Comparison of ENCODE assay signal across 25 mouse cellular contexts in genomic region chr2:125061451-125061850, GRCm38 (mm10).
"Had no signal": no experiment of that assay in that cellular context is flagged by ENCODE, and none has a peak within 500 bp of the region (broad histone marks: within the 10 kb centered on the region; RNA-seq: fewer than 3 reads in every experiment).

No protein-coding gene starts in this region.

- H3K27ac ChIP-seq: heart, adult 2 months; heart, embryonic 13.5 days; heart, embryonic 15.5 days; hindbrain, embryonic 13.5 days; hindbrain, embryonic 15.5 days; hindbrain, postnatal 0 days; kidney, embryonic 15.5 days; kidney, postnatal 0 days; limb, embryonic 13.5 days; limb, embryonic 15.5 days had no signal

- H3K9me3 ChIP-seq: heart, embryonic 13.5 days; heart, embryonic 15.5 days; hindbrain, embryonic 13.5 days; hindbrain, embryonic 15.5 days; kidney, embryonic 15.5 days; limb, embryonic 13.5 days; limb, embryonic 15.5 days had no signal

- H3K4me3 ChIP-seq: heart, adult 2 months; heart, embryonic 13.5 days; heart, embryonic 15.5 days; hindbrain, embryonic 13.5 days; hindbrain, embryonic 15.5 days; kidney, embryonic 15.5 days; limb, embryonic 13.5 days; limb, embryonic 15.5 days had no signal

- H3K27me3 ChIP-seq: heart, embryonic 13.5 days; heart, embryonic 15.5 days; hindbrain, embryonic 13.5 days; hindbrain, embryonic 15.5 days; kidney, embryonic 15.5 days; limb, embryonic 13.5 days; limb, embryonic 15.5 days had no signal

- H3K4me2 ChIP-seq: heart, embryonic 11.5 days; heart, embryonic 13.5 days; heart, embryonic 15.5 days; hindbrain, embryonic 13.5 days; hindbrain, embryonic 15.5 days; kidney, embryonic 15.5 days; limb, embryonic 13.5 days; limb, embryonic 15.5 days had no signal

- H3K9ac ChIP-seq: heart, embryonic 13.5 days; heart, embryonic 15.5 days; hindbrain, embryonic 13.5 days; hindbrain, embryonic 15.5 days; kidney, embryonic 15.5 days; limb, embryonic 13.5 days; limb, embryonic 15.5 days had no signal

- H3K4me1 ChIP-seq: heart, embryonic 15.5 days; hindbrain, embryonic 15.5 days; kidney, embryonic 15.5 days; limb, embryonic 13.5 days; limb, embryonic 15.5 days had no signal

- ATAC-seq: hindbrain, postnatal 0 days; intestine, embryonic 16.5 days had no signal

- H3K36me3 ChIP-seq: heart, embryonic 13.5 days; heart, embryonic 15.5 days; hindbrain, embryonic 13.5 days; hindbrain, embryonic 15.5 days; kidney, embryonic 15.5 days; limb, embryonic 13.5 days; limb, embryonic 15.5 days had no signal

- DNase-seq: gastrocnemius, postnatal 14 days; gastrocnemius, postnatal 36 days; heart, adult 11 months; heart, adult 2 months; heart, postnatal 14 days; heart, postnatal 36 days; kidney, adult 11 months; kidney, adult 2 months; kidney, adult 9 months; kidney, postnatal 14 days; kidney, postnatal 36 days; layer of hippocampus, adult 9-11 months; layer of hippocampus, postnatal 36 days; left cerebral cortex, postnatal 4 days had no signal
